In the genomic region with DNA sequence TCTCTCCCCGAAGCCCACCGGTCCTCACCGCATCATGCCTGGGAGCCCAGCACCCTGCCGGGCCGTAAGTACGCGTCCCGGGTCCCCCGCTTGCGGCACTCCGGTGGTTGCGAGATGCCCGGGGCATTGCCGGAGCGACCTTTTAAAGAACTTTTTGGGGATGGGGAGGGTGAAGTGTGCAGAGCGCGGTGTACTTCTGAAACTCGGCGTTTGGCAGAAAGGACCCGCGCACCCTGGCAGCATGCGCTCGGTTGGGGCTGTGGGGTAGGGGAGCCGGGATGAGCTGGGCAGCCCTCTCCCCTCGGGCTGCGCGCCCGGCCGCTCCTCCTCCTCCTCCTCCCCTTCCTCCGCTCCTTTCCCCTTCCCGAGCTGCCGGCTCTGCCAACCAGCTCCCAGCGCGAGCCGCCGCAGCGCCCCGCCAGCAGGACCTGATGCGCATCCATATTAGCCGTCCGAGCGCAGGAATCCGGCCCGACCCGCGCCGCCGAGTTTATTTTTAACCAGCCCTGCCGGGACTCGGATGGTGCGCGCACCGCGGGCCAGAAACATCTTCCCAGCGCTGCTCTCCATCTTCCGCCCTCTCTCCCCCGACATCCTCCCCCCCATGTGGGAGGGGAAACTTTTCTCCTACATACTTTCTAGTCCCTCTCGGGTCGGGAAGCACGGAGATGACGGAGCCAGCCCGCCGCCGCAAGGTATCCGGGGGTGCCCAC, we compare ENCODE assay signal across 8 mouse cellular contexts. TPM values are rescaled to one million over a fixed set of nuclear protein-coding genes. Genes with fewer than 3 reads are reported as not detected.
DNase-seq lines count a peak whose midpoint lies in the region; ATAC-seq and TF ChIP-seq lines count a peak whose summit lies in the region.

No protein-coding gene starts in this region.

- TF ChIP-seq POLR2A in embryonic fibroblast, embryonic 13.5 days (IDR thresholded peaks at IDR 0.05; ENCODE audit: low read depth, low read length), result peak; percentile 64
- peak; percentile 13 for TF ChIP-seq POLR2A in testis, adult 2 months (IDR thresholded peaks at IDR 0.05; ENCODE audit: control insufficient read depth, low read depth, low read length)

- no peak for TF ChIP-seq EP300 in liver, postnatal 0 days (IDR thresholded peaks at IDR 0.05; ENCODE audit: low read depth)

- no peak for TF ChIP-seq CTCF in embryonic fibroblast, embryonic 13.5 days (IDR thresholded peaks at IDR 0.05; ENCODE audit: borderline replicate concordance, insufficient read depth, low read length)
- TF ChIP-seq CTCF in liver, postnatal 0 days (IDR thresholded peaks at IDR 0.05; ENCODE audit: low read depth), result no peak
- TF ChIP-seq CTCF in testis, adult 2 months (IDR thresholded peaks at IDR 0.05; ENCODE audit: control insufficient read depth, insufficient read depth, insufficient replicate concordance, low read depth, low read length), result no peak

- H3K27ac ChIP-seq in embryonic fibroblast, embryonic 13.5 days (ENCODE audit: insufficient read depth, low read length), result peak overlapping the region; percentile 65
- H3K27ac ChIP-seq in heart, embryonic 11.5 days (ENCODE audit: low read depth, low read length), result peak overlapping the region; percentile 92
- H3K27ac ChIP-seq in kidney, embryonic 16.5 days (ENCODE audit: low read length), result peak overlapping the region; percentile 95
- peak overlapping the region; percentile 89 for H3K27ac ChIP-seq in liver, postnatal 0 days (ENCODE audit: low read depth)
- H3K27ac ChIP-seq in neural tube, embryonic 12.5 days, result 0 out of 2 replicates have a peak overlapping the region, but pooled peaks have one; percentile 20
- peak overlapping the region; percentile 85 for H3K27ac ChIP-seq in testis, adult 2 months (ENCODE audit: control insufficient read depth, insufficient read depth, low read depth, low read length)

- H3K4me2 ChIP-seq in heart, embryonic 11.5 days, result peak overlapping the region; percentile 94
- peak overlapping the region; percentile 96 for H3K4me2 ChIP-seq in kidney, embryonic 16.5 days (replicated peaks; ENCODE audit: low read depth, low read length)
- H3K4me2 ChIP-seq in liver, postnatal 0 days (ENCODE audit: low read depth, low read length), result peak overlapping the region; percentile 99
- H3K4me2 ChIP-seq in neural tube, embryonic 12.5 days (replicated peaks), result peak overlapping the region; percentile 95

- no peaks in the 10 kb centered on the region for H3K27me3 ChIP-seq in heart, embryonic 11.5 days (ENCODE audit: control insufficient read depth, insufficient read depth, low read length)
- H3K27me3 ChIP-seq in kidney, embryonic 16.5 days (ENCODE audit: insufficient read depth, low read length), result no peaks in the 10 kb centered on the region
- no peaks in the 10 kb centered on the region for H3K27me3 ChIP-seq in liver, postnatal 0 days (ENCODE audit: insufficient read depth, low read length)
- peaks cover 23% of the 10 kb centered on the region for H3K27me3 ChIP-seq in neural tube, embryonic 12.5 days (replicated peaks)
- 0 out of 2 replicates have a peak, but pooled peaks cover 3% of the 10 kb centered on the region for H3K27me3 ChIP-seq in testis, adult 2 months (ENCODE audit: control insufficient read depth, insufficient read depth, low read length)

- ATAC-seq in heart, embryonic 11.5 days (replicated peaks; ENCODE audit: insufficient number of reproducible peaks, low FRiP score, low TSS enrichment), result peak; percentile 15; the same call in 1 of the 2 replicates
- peak; percentile 60 for ATAC-seq in kidney, embryonic 16.5 days (ENCODE audit: low FRiP score, low TSS enrichment)
- ATAC-seq in liver, postnatal 0 days, result peak; percentile 47
- peak; percentile 49 for ATAC-seq in neural tube, embryonic 12.5 days (ENCODE audit: low FRiP score, low read depth)

- no peaks in the 10 kb centered on the region for H3K9me3 ChIP-seq in heart, embryonic 11.5 days (replicated peaks; ENCODE audit: control insufficient read depth, low read length)
- no peaks in the 10 kb centered on the region for H3K9me3 ChIP-seq in kidney, embryonic 16.5 days (ENCODE audit: low read length)
- no peaks in the 10 kb centered on the region for H3K9me3 ChIP-seq in liver, postnatal 0 days (ENCODE audit: low read length)
- H3K9me3 ChIP-seq in neural tube, embryonic 12.5 days, result no peaks in the 10 kb centered on the region

- peak overlapping the region; percentile 93 for H3K9ac ChIP-seq in heart, embryonic 11.5 days (ENCODE audit: low read depth, low read length)
- H3K9ac ChIP-seq in kidney, embryonic 16.5 days (replicated peaks; ENCODE audit: low read length), result peak overlapping the region; percentile 93
- H3K9ac ChIP-seq in liver, postnatal 0 days (replicated peaks), result peak overlapping the region; percentile 86
- H3K9ac ChIP-seq in neural tube, embryonic 12.5 days, result peak overlapping the region; percentile 77

- peak overlapping the region; percentile 94 for H3K4me3 ChIP-seq in embryonic fibroblast, embryonic 13.5 days (ENCODE audit: insufficient read depth, low read length)
- H3K4me3 ChIP-seq in heart, embryonic 11.5 days (ENCODE audit: low read depth, low read length), result peak overlapping the region; percentile 86
- peak overlapping the region; percentile 69 for H3K4me3 ChIP-seq in kidney, embryonic 16.5 days (ENCODE audit: low read length)
- peak overlapping the region; percentile 75 for H3K4me3 ChIP-seq in liver, postnatal 0 days (ENCODE audit: low read depth, low read length)
- peak overlapping the region; percentile 72 for H3K4me3 ChIP-seq in neural tube, embryonic 12.5 days
- H3K4me3 ChIP-seq in testis, adult 2 months (ENCODE audit: control insufficient read depth, low read depth, low read length), result peak overlapping the region; percentile 88

- 0 out of 2 replicates have a peak, but pooled peaks cover 7% of the 10 kb centered on the region for H3K4me1 ChIP-seq in embryonic fibroblast, embryonic 13.5 days (ENCODE audit: control insufficient read depth, insufficient read depth, low read length)
- peaks cover 39% of the 10 kb centered on the region for H3K4me1 ChIP-seq in heart, embryonic 11.5 days (ENCODE audit: control insufficient read depth, insufficient read depth, low read length)
- H3K4me1 ChIP-seq in kidney, embryonic 16.5 days (ENCODE audit: insufficient read depth, low read length), result peaks cover 37% of the 10 kb centered on the region
- peaks cover 44% of the 10 kb centered on the region for H3K4me1 ChIP-seq in liver, postnatal 0 days (ENCODE audit: insufficient read depth)
- peaks cover 38% of the 10 kb centered on the region for H3K4me1 ChIP-seq in neural tube, embryonic 12.5 days
- H3K4me1 ChIP-seq in testis, adult 2 months (ENCODE audit: control insufficient read depth, insufficient read depth, low read length), result peaks cover 13% of the 10 kb centered on the region

- under 1% methylated on average over 57 of the region's 65 CpGs for WGBS in heart, embryonic 11.5 days (ENCODE audit: insufficient replicate concordance)
- 0% methylated on average over 60 of the region's 65 CpGs for WGBS in kidney, embryonic 16.5 days
- WGBS in liver, postnatal 0 days (ENCODE audit: insufficient replicate concordance), result under 1% methylated on average over 50 of the region's 65 CpGs
- WGBS in neural tube, embryonic 12.5 days, result under 1% methylated on average over 63 of the region's 65 CpGs

- peak; percentile 67 to 69 for DNase-seq in B cell, adult 2 months
- peak; percentile 78 for DNase-seq in adrenal gland, postnatal 14 days
- peak; percentile 72 for DNase-seq in liver, postnatal 0 days

- no peaks in the 10 kb centered on the region for H3K36me3 ChIP-seq in heart, embryonic 11.5 days (ENCODE audit: control insufficient read depth, insufficient read depth, low read length)
- H3K36me3 ChIP-seq in kidney, embryonic 16.5 days (ENCODE audit: insufficient read depth, low read length), result no peaks in the 10 kb centered on the region
- no peaks in the 10 kb centered on the region; the same call in 1 of the 2 replicates for H3K36me3 ChIP-seq in liver, postnatal 0 days (replicated peaks; ENCODE audit: insufficient read depth, low read length)
- no peaks in the 10 kb centered on the region for H3K36me3 ChIP-seq in neural tube, embryonic 12.5 days
- no peaks in the 10 kb centered on the region for H3K36me3 ChIP-seq in testis, adult 2 months (ENCODE audit: control insufficient read depth, insufficient read depth, low read length)

RNA-seq across cellular contexts. Expression of gene Rreb1, which starts 48.2 kb away (rescaled TPM):
- total RNA-seq in adrenal gland, postnatal 14 days (2021), result 61.9 and 67.6 TPM in 2 replicates
- 14.1 and 15.5 TPM in 2 replicates for polyA plus RNA-seq in embryonic fibroblast, embryonic 13.5 days (2011; ENCODE audit: insufficient read length, low read depth, missing spikeins)
- polyA plus RNA-seq in heart, embryonic 11.5 days (2014; fragmentation: Nextera tagmentation; extraction: Ambion mirVana), result 11.4 and 16.6 TPM in 2 replicates
- 13.5 and 18.3 TPM in 2 replicates for polyA plus RNA-seq in kidney, embryonic 16.5 days (2015; fragmentation: Nextera tagmentation; extraction: Ambion mirVana)
- 3.8 and 4.4 TPM in 2 replicates for polyA plus RNA-seq in liver, postnatal 0 days (2015; fragmentation: Nextera tagmentation; extraction: Ambion mirVana)
- polyA plus RNA-seq in neural tube, embryonic 12.5 days (2016; fragmentation: Nextera tagmentation; extraction: Ambion mirVana), result 3.9 and 5.2 TPM in 2 replicates
- 4.6 and 5.3 TPM in 2 replicates for polyA plus RNA-seq in testis, adult 2 months (2012; rRNA removed)

Comparison
In these comparisons a context has a peak if more than half of its experiments do, and no peak if none do; other contexts are left out.
1. Peak in every context shown above with its lines: DNase-seq, ATAC-seq, H3K4me3 ChIP-seq and H3K27ac ChIP-seq.
2. H3K27ac ChIP-seq: peak in every context shown above with its lines; median percentile 95 in kidney, embryonic 16.5 days; 92 in heart, embryonic 11.5 days; 89 in liver, postnatal 0 days; 85 in testis, adult 2 months; 65 in embryonic fibroblast, embryonic 13.5 days; 20 in neural tube, embryonic 12.5 days.